Mouse (Mus musculus): ENCODE data around the gene Etv1. TPM values are rescaled to one million over a fixed set of nuclear protein-coding genes. Genes with fewer than 3 reads are reported as not detected.
"Not testable (repeated sequence)": the region's sequence is repeated elsewhere in the genome, so short reads cannot be mapped to it uniquely, and the experiment has no call there.

Etv1 gene
- polyA plus RNA-seq, 1 experiment from 2014 or later = 33.5 TPM

GRCm38 (mm10) chr12:38818320-38818719 lies 39.1 kb downstream of the Etv1 start:
- no peaks in the 10 kb centered on the region for H3K36me3 ChIP-seq
- no peak overlapping the region for H3K9ac ChIP-seq
- H3K9me3 ChIP-seq (replicated peaks) = no peaks in the 10 kb centered on the region
- 94% methylated on average over 2 of the region's 2 CpGs for WGBS
- peaks cover 2% of the 10 kb centered on the region; the same call in 1 of the 2 replicates for H3K4me1 ChIP-seq (replicated peaks)
- H3K4me2 ChIP-seq = no peak overlapping the region
- H3K27ac ChIP-seq = no peak overlapping the region
- no peak for ATAC-seq (replicated peaks; ENCODE audit: insufficient number of reproducible peaks, insufficient read depth, low FRiP score, low read depth)
- no peak overlapping the region for H3K4me3 ChIP-seq
- H3K27me3 ChIP-seq = no peaks in the 10 kb centered on the region

DNA sequence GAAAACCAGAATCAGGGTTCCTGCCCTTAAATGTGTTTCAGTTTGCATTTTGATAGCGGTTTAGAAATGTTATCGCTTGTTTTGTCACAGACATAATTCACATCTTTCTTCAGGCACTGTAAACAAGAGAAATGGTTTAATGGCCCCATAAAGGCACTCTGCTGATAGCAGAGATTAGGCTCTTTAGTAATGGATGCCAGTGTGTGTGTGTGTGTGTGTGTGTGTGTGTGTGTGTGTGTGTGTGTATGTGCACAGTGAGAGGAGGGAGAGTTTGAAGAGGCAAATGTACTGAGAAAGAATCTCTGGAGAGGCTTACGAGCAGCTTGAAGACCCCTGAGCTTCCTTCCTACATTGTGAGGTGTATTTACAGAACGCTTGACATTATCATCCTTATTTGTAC lies 41.5 kb downstream of the Etv1 start:
- Histone ChIP-seq H3K4me3 (no peak overlapping the region), H3K4me1 (replicated peaks) (no peaks in the 10 kb centered on the region), H3K9ac (no peak overlapping the region), H3K9me3 (replicated peaks) (no peaks in the 10 kb centered on the region), H3K27ac (no peak overlapping the region), H3K27me3 (no peaks in the 10 kb centered on the region), H3K36me3 (no peaks in the 10 kb centered on the region), H3K4me2 (no peak overlapping the region)
- 74% methylated on average over 4 of the region's 4 CpGs for WGBS
- ATAC-seq (replicated peaks; ENCODE audit: insufficient number of reproducible peaks, insufficient read depth, low FRiP score, low read depth) = no peak

DNA sequence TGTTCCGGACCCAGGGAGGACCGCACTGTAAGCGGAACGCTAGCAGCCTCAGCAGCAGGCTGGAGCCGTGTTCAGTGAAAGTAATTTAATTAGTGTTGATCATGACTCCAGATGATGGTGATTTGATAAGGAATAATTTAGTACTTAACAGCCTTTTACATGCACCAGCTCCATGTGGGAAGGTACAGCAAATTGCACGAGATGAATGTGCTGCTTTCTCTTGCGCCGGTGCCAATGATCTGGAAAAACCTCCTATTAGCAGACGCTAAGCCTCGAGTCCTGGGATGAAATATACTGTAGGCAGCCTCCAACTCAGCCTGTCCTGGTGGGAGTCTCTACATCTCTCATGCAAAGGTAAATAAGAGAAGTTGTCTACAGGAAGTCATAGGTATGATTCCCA lies 45.2 kb downstream of the Etv1 start:
- Histone ChIP-seq H3K9ac (no peak overlapping the region), H3K4me2 (no peak overlapping the region), H3K4me1 (replicated peaks) (no peaks in the 10 kb centered on the region), H3K27ac (no peak overlapping the region), H3K36me3 (no peaks in the 10 kb centered on the region), H3K4me3 (no peak overlapping the region), H3K27me3 (no peaks in the 10 kb centered on the region), H3K9me3 (replicated peaks) (no peaks in the 10 kb centered on the region)
- 91% methylated on average over 10 of the region's 10 CpGs for WGBS
- no peak for ATAC-seq (replicated peaks; ENCODE audit: insufficient number of reproducible peaks, insufficient read depth, low FRiP score, low read depth)

GRCm38 (mm10) chr12:38832981-38833380 lies 53.8 kb downstream of the Etv1 start:
- ATAC-seq (replicated peaks; ENCODE audit: insufficient number of reproducible peaks, insufficient read depth, low FRiP score, low read depth) = no peak
- WGBS = 91% methylated on average over 10 of the region's 10 CpGs

GRCm38 (mm10) chr12:38834581-38834980 lies 55.4 kb downstream of the Etv1 start:
- 82% methylated on average over 4 of the region's 4 CpGs for WGBS
- Histone ChIP-seq H3K4me2 (no peak overlapping the region), H3K36me3 (0 out of 2 replicates have a peak, but pooled peaks cover 4% of the 10 kb centered on the region), H3K27me3 (no peaks in the 10 kb centered on the region), H3K9ac (no peak overlapping the region), H3K4me1 (replicated peaks) (no peaks in the 10 kb centered on the region), H3K4me3 (no peak overlapping the region), H3K27ac (no peak overlapping the region), H3K9me3 (replicated peaks) (no peaks in the 10 kb centered on the region)
- no peak for ATAC-seq (replicated peaks; ENCODE audit: insufficient number of reproducible peaks, insufficient read depth, low FRiP score, low read depth)

More at GRCm38 (mm10) chr12:38832981-38833380, 53.8 kb downstream of the Etv1 start:
- H3K4me3 ChIP-seq = no peak overlapping the region
- H3K4me2 ChIP-seq = no peak overlapping the region
- 0 out of 2 replicates have a peak, but pooled peaks cover 4% of the 10 kb centered on the region for H3K36me3 ChIP-seq
- H3K27ac ChIP-seq = no peak overlapping the region
- no peak overlapping the region for H3K9ac ChIP-seq
- H3K27me3 ChIP-seq = no peaks in the 10 kb centered on the region
- no peaks in the 10 kb centered on the region for H3K4me1 ChIP-seq (replicated peaks)
- H3K9me3 ChIP-seq (replicated peaks) = no peaks in the 10 kb centered on the region

DNA sequence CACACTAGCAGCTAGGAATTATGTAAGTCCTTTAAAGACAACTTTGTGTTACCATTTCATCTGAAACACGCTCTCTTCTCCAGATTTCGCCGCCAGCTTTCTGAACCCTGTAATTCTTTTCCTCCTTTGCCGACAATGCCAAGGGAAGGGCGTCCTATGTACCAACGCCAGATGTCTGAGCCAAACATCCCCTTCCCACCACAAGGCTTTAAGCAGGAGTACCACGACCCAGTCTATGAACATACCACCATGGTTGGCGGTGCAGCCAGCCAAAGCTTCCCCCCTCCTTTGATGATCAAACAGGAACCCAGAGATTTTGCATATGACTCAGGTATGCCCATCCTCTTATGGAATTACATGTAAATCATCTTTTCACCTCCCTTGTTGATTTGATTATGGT lies 55.8 kb downstream of the Etv1 start:
- H3K4me2 ChIP-seq, H3K27ac ChIP-seq: not testable (repeated sequence)

GRCm38 (mm10) chr12:38843801-38844295 lies 64.7 kb downstream of the Etv1 start:
- Histone ChIP-seq H3K9me3 (replicated peaks) (no peaks in the 10 kb centered on the region), H3K4me3 (no peak overlapping the region), H3K9ac (no peak overlapping the region), H3K27ac (peak overlapping the region; percentile 37; the same call in 1 of the 2 replicates), H3K4me2 (no peak overlapping the region), H3K4me1 (replicated peaks) (0 out of 2 replicates have a peak, but pooled peaks cover 5% of the 10 kb centered on the region), H3K27me3 (no peaks in the 10 kb centered on the region), H3K36me3 (no peaks in the 10 kb centered on the region)
- peak; percentile 72 for ATAC-seq (replicated peaks; ENCODE audit: insufficient number of reproducible peaks, insufficient read depth, low FRiP score, low read depth)
- WGBS = 36% methylated on average over 1 of the region's 1 CpGs

More for the DNA sequence above, 55.8 kb downstream of the Etv1 start:
- not testable (repeated sequence) for ATAC-seq (replicated peaks; ENCODE audit: insufficient number of reproducible peaks, insufficient read depth, low FRiP score, low read depth); H3K9ac ChIP-seq; H3K4me1 ChIP-seq (replicated peaks); H3K36me3 ChIP-seq; H3K27me3 ChIP-seq; H3K9me3 ChIP-seq (replicated peaks); H3K4me3 ChIP-seq
- 91% methylated on average over 8 of the region's 8 CpGs for WGBS

GRCm38 (mm10) chr12:38847500-38848261 lies 68.5 kb downstream of the Etv1 start:
- Histone ChIP-seq H3K9me3 (replicated peaks) (no peaks in the 10 kb centered on the region), H3K4me2 (no peak overlapping the region), H3K36me3 (no peaks in the 10 kb centered on the region), H3K9ac (no peak overlapping the region), H3K4me1 (replicated peaks) (0 out of 2 replicates have a peak, but pooled peaks cover 5% of the 10 kb centered on the region), H3K4me3 (no peak overlapping the region), H3K27ac (no peak overlapping the region), H3K27me3 (no peaks in the 10 kb centered on the region)
- ATAC-seq (replicated peaks; ENCODE audit: insufficient number of reproducible peaks, insufficient read depth, low FRiP score, low read depth) = no peak
- WGBS = 49% methylated on average over 6 of the region's 6 CpGs

GRCm38 (mm10) chr12:38849994-38850393 lies 70.8 kb downstream of the Etv1 start:
- WGBS = 81% methylated on average over 5 of the region's 5 CpGs
- ATAC-seq (replicated peaks; ENCODE audit: insufficient number of reproducible peaks, insufficient read depth, low FRiP score, low read depth) = no peak
- no peak overlapping the region for H3K4me2 ChIP-seq
- H3K9ac ChIP-seq = no peak overlapping the region
- no peaks in the 10 kb centered on the region for H3K36me3 ChIP-seq
- H3K27ac ChIP-seq = no peak overlapping the region
- H3K9me3 ChIP-seq (replicated peaks) = no peaks in the 10 kb centered on the region
- 0 out of 2 replicates have a peak, but pooled peaks cover 2% of the 10 kb centered on the region for H3K4me1 ChIP-seq (replicated peaks)
- no peak overlapping the region for H3K4me3 ChIP-seq
- H3K27me3 ChIP-seq = no peaks in the 10 kb centered on the region

DNA sequence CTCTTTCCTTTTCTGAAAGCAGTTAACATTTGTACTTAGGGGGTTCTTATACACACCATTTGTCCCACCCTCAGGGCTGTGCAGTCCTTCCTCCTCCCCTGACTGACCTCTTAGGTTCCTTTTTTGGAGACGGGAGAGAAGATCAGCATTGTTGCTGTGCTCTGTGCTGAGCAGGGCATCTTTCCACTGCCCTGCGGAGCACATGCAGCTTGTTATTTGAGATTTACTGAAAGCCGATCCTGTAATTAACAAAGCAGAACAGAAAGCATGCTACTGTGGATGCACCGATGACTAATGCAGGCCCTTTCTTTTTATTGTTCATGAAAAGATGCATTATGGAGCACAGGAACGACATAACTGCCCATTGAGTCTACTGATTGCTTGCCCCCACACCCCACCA lies 75.1 kb downstream of the Etv1 start:
- Histone ChIP-seq H3K36me3 (peaks cover 11% of the 10 kb centered on the region; the same call in 1 of the 2 replicates), H3K9ac (no peak overlapping the region), H3K4me1 (replicated peaks) (no peaks in the 10 kb centered on the region), H3K27me3 (no peaks in the 10 kb centered on the region), H3K4me3 (no peak overlapping the region), H3K9me3 (replicated peaks) (no peaks in the 10 kb centered on the region), H3K27ac (no peak overlapping the region), H3K4me2 (no peak overlapping the region)
- WGBS = 72% methylated on average over 5 of the region's 5 CpGs
- no peak for ATAC-seq (replicated peaks; ENCODE audit: insufficient number of reproducible peaks, insufficient read depth, low FRiP score, low read depth)

- Histone ChIP-seq H3K9me3 (replicated peaks) (no peaks in the 10 kb centered on the region), H3K4me2 (no peak overlapping the region), H3K4me3 (no peak overlapping the region), H3K36me3 (peaks cover 11% of the 10 kb centered on the region; the same call in 1 of the 2 replicates), H3K9ac (no peak overlapping the region), H3K27ac (no peak overlapping the region), H3K27me3 (no peaks in the 10 kb centered on the region), H3K4me1 (replicated peaks) (no peaks in the 10 kb centered on the region)
- no peak for ATAC-seq (replicated peaks; ENCODE audit: insufficient number of reproducible peaks, insufficient read depth, low FRiP score, low read depth)
- 83% methylated on average over 6 of the region's 6 CpGs for WGBS
Observed at GRCm38 (mm10) chr12:38854751-38855150, 75.6 kb downstream of the Etv1 start.

GRCm38 (mm10) chr12:38859675-38860074 lies 80.5 kb downstream of the Etv1 start:
- no peaks in the 10 kb centered on the region for H3K27me3 ChIP-seq
- 88% methylated on average over 4 of the region's 4 CpGs for WGBS
- H3K27ac ChIP-seq = no peak overlapping the region
- no peak overlapping the region for H3K4me2 ChIP-seq
- ATAC-seq (replicated peaks; ENCODE audit: insufficient number of reproducible peaks, insufficient read depth, low FRiP score, low read depth) = no peak
- H3K4me1 ChIP-seq (replicated peaks) = no peaks in the 10 kb centered on the region; the same call in 1 of the 2 replicates
- H3K9ac ChIP-seq = no peak overlapping the region
- H3K36me3 ChIP-seq = peaks cover 11% of the 10 kb centered on the region; the same call in 1 of the 2 replicates
- H3K4me3 ChIP-seq = no peak overlapping the region
- no peaks in the 10 kb centered on the region for H3K9me3 ChIP-seq (replicated peaks)
